Mouse (Mus musculus): ENCODE data around the gene Pcp4l1.

DNA sequence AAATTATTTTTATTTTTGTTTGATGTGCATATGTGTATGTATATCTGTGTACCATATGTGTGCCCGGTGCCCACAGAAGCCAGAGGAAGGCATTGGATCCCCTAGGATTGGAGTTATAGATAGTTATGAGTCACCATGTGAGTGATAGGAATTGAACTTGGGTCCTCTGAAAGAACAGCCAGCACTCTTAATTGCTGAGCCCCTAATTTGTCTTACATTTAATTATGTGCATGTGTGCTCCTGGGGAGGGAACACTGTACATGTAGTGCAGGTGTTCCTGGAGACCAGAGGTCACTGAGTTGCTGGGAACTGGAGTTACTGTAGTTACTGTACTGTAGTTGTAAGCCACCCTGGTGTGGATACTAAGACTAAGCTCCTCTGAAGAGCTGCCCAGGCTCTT is 4.7 kb upstream of the Pcp4l1 start:
- TF ChIP-seq CTCF (IDR thresholded peaks at IDR 0.05; ENCODE audit: insufficient read depth, low read depth, low read length) = no peak
- TF ChIP-seq POLR2A (IDR thresholded peaks at IDR 0.05; ENCODE audit: insufficient read depth, low read depth, low read length) = no peak

Measured in olfactory bulb, adult 2 months (tissue).